Mouse (Mus musculus): ENCODE data around the gene Rnasel.

Rnasel gene

DNA sequence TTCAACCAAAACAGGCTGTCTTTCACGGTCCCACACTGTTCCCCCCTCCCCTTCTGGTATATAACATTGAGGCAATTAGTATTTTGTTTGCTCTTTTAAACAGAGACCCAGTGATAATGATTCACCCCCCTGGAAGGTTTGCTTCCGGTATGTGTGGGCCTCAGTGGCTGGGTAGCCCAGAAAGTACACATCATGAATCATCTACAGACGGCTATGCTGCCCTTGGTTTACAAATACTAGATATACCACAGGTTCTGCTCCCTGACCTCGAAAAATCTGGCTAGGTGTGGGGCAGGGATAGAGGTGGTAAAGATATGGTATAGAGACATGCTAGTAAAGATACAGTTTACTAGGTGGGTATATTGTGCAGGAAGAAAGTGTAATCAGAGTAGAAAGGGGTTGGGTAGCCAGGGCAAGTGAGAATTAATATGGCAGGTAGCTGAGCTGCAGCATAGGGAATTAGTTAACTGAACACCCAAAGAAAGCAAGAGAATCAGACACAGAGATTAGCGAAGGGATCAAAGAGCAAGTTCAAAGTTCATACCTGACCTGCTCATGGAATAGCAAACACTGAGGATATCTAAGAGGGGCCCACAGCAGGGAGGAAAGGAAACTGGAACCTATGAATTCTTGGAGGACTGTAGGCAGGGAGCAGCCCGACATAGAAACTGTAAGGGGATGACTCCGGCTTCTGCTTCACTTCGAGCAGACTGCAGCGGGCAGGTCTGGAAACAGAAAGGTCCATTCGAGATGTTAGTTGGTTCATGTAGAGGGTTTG, 21.0 kb downstream of the Rnasel start:
- DNase-seq = no peak

DNA sequence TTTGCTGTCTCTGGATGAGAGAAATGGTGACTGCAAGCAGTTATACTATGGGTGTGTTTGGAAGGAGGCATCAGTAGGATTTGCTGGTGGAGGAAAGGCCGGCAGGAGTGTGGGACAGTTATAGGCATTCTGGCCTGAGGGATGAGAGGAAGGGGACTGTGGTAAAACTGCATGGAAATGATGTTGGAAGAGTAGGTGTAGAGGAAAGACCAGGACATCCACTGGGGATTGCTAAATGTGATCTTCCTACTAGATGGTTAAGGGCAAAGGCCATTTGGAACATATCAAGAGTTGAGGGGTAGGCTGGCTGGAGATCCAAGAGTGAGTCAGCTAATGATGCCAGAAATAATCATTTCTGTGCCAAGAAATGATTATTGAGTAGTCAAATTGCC, 21.5 kb downstream of the Rnasel start:
- DNase-seq = no peak

DNA sequence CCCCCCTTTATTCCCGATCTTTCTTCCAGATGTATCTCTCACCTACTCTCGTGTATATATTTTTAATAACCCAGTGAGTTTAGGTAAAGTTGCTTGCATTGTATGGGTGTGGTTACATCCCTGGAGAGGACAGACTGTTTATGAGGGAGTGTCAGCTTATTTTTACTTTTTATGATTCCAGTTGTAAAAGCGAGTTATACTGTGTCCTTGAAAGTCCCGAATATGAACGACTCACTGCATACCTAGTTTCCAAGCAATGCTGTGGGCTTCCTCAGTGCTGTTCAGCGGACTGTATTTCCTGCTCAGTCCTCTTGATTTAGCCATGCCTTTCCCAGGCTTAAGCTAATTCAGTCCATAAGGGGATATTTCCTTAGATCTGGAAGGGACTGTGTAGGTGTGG, 25.9 kb downstream of the Rnasel start:
- no peak for DNase-seq

DNA sequence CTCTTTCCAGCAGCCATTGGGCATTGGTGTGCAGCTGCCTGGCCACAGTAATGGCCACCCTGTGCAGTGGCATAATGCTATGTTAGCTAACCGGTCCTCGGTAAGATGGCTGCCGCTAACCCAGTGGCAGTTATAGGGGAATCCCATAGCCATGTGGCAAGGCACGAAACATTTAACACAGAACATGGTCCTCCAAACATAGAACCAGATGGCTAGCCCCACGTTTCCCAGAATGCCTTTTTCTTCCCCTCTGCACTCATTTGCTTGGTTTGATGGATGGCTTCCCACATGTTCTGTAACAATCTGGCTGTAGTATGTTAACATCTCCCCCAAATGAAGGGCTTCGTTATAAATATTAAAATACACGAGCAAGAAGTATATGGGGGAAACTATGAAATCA, 27.0 kb downstream of the Rnasel start:
- no peak for DNase-seq

DNA sequence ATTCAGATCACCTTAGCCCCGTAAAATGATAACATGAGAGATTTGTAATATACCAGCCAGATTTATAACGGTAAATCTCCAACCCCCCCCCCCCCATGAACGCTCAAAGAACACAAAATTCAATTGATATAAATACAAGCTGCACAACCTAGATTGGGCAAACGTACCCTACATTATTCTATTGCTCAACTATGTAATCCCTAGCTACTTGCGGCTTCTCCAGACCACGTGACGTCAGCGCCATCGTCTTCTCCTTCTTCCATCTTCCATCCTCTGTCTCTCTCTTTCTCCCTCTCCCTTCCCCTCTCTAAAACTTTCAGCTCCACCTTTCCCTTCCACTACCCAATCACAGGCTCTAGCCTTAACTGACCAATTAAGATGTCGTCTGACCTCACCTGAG, 29.0 kb downstream of the Rnasel start:
- no peak for DNase-seq

DNA sequence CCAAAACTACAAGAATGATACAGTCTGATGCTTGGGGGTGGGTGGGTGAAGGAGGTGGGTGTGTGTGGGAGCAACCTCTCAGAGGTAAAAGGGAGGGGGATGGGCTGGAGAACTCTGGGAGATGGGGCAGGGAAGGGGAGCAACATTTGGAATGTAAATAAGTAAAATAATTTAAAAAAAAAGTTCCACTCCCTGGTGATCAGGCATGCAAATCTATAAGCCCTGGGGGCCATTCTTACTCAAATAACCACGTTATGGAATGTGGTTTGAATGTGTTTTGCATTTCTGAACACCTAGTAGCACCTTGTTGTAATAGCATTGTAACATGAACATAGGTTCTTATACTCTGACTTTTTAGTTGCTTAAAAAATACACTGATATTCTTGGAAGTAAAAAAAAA, 34.1 kb downstream of the Rnasel start:
- no peak for DNase-seq

DNA sequence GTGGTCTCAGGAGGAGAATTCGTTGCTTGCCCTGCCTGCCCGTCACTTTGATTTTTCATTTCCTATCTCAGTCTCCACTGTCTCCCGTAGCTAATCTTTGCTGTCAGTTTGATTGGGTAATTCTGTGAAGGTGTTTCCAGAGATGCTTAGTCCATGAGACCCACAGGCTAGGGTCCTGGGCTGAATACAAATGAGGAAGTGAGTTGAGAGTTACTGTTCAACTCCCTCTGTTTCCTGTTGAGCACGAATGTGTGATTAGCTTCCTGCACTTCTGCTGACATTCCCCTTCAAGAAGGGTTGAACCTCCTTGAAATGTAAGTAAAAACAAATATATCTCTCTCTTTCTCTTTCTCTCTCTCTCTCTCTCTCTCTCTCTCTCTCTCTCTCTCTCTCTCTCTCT, 36.4 kb downstream of the Rnasel start:
- no peak for DNase-seq

DNA sequence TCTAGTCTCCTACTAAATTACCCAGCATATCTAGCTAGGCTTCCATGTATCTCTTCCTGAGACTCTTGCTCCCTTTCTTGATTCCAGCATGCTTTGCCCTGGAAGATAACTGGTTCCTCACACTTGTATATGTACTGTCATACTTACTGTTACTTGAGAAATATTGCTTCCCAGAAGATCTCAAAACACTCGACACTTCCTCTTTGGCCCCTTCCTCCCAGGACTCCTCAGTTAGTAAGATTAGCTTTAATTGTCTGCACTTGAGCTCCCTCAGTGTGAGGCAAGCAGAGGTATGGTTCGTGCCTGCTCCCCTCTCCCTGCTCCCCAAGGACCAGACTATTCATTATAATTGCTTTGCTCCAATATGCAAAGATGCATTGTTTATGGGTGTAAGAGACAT, 41.5 kb downstream of the Rnasel start:
- DNase-seq = no peak

DNA sequence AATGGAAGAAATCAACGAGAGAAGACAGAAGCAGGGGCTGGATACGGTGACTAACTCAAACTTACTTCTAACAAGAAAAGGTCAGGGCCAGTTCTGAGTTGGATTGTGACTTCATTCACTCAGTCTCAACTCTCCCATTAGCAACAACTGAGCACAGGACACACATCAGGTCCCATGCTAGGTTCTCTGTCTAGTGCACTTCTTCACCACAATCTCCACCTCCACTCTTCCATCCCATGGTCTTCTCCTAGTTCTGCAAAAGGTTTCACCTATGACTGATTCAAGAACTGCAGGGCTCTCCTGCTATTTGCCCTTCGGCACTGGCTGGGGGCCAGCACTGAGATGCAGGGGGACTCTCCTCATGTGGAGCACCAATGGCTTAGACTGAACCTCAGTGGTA, 45.0 kb downstream of the Rnasel start:
- DNase-seq = no peak

DNA sequence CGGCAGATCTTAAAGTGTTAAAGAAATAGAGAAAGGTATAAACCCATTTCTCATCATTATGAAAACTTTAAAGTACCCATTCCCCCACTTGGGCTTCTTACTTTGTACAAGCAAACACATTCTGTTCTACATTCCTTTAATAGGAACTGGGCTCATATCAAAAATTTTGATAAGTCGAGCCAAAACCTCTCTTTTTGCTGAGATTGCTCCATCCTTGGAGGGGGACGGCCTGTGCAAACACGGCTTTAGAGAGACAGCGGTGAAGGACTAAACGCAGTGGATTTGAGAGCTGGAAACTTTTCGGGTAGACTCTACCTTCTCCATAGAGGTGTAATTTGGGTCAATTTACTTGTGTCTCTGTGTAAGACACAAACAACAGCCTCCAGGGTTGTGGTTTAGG, 53.5 kb downstream of the Rnasel start:
- DNase-seq = no peak

DNA sequence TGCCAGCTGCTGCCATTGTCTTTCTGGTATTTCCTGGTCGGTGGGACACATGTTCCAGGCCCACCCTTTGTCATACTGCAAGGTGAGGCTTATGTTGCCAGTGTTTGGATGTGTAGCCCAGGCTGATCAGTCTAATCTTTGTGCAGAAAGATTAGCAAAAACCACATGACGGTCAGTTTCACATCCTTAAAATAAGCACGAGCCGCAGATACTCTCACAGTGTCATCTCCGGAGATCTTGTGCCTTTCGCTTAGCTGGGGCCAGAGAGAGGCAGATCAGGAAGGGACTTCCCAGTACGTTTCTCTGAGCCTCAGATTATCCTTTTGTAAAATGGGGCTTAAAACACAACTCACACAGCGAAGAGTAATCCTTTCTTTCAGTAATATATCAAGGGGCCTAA, 54.3 kb downstream of the Rnasel start:
- DNase-seq = no peak

DNA sequence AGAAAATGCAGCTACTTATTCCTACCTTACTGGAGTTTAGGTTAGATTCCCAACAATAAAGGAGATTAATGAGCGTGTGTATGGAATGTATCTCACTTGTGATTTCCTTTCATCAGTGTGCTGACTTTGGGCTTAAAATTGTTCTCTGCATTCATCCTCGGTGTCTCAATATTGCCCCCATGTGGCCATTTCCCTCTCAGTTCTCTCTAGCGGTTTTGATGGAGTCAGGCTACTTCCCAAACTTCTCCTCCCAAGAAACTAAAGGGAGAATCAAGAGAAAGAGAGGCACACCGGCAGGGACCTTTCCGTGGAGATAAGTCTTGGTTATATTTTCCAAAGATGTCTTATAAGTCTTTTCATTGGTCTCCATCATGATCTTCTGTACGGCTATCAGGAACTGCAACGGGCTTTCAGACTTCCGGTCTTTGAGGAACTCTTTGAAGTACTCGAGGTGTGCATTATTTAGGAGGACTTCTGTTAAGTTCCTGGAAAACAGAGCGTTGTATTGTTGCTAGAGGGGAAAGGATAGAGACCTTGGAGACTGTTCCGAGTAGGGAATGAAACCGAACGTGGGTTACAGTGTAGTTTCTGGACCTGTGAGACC, 58.3 kb downstream of the Rnasel start:
- peak; percentile 34 for DNase-seq
